Mouse (Mus musculus) neural tube, embryonic 14.5 days (tissue): ENCODE results near the gene Actr5. TPM values are rescaled to one million over a fixed set of nuclear protein-coding genes. Genes with fewer than 3 reads are reported as not detected.
A peak's percentile ranks its signal among the peaks of the same experiment; 100 is the strongest.

Experiments
- ATAC-seq: fragments of 200-750 bp; cut with Nextera tagmentation; 2 replicates; pipeline ENCODE4 v1.8.0; 2017; ENCODE audit warnings: low read depth, mild to moderate bottlenecking, moderate TSS enrichment, moderate library complexity
- H3K27ac ChIP-seq: fragments of 300-500 bp; sonication (generic); 2 replicates; pipeline ENCODE4 v1.5.1; 2014; ENCODE audit warnings: low read depth, mild to moderate bottlenecking, control low read depth, low read length, moderate library complexity, mixed read lengths
- H3K27me3 ChIP-seq: fragments of 300-500 bp; sonication (generic); 2 replicates; pipeline ENCODE4 v1.6.1; 2014; ENCODE audit warnings: low read length; ENCODE audit not compliant: control insufficient read depth, insufficient read depth
- H3K36me3 ChIP-seq: fragments of 300-500 bp; sonication (generic); 2 replicates; pipeline ENCODE4 v1.6.1; 2014; ENCODE audit warnings: low read length, mixed read lengths; ENCODE audit not compliant: control insufficient read depth, insufficient read depth
- H3K4me1 ChIP-seq: fragments of 300-500 bp; sonication (generic); 2 replicates; pipeline ENCODE4 v1.6.1; 2014; ENCODE audit warnings: low read length; ENCODE audit not compliant: control insufficient read depth, insufficient read depth
- H3K4me2 ChIP-seq: fragments of 300-500 bp; sonication (generic); 2 replicates; pipeline ENCODE4 v1.6.1; 2014; ENCODE audit warnings: mild to moderate bottlenecking, low read depth, low read length, control low read depth
- H3K4me3 ChIP-seq: fragments of 300-500 bp; sonication (generic); 2 replicates; pipeline ENCODE4 v1.5.1; 2014; ENCODE audit warnings: low read depth, low read length, control low read depth, mixed read lengths
- H3K9ac ChIP-seq: fragments of 300-500 bp; sonication (generic); replicated peaks from 2 replicates; pipeline ENCODE4 v1.6.1; 2014; ENCODE audit warnings: low read depth, mild to moderate bottlenecking, control low read depth, low read length, mixed read lengths
- H3K9me3 ChIP-seq: fragments of 300-500 bp; sonication (generic); 2 replicates; pipeline ENCODE4 v1.6.1; 2016; ENCODE audit warnings: low read length; ENCODE audit not compliant: control insufficient read depth
- WGBS: fragments of 180-500 bp; shearing (Covaris S2); extraction: QIAGEN DNeasy Blood & Tissue Kit; methylation state at CpG from one replicate; pipeline ENCODE4 v1.1.7; 2014; 5-methylcytosine and 5-hydroxymethylcytosine counted together
- polyA plus RNA-seq: library from polyadenylated mRNA; unstranded; fragments of >200 nt; fragmentation: Nextera tagmentation; extraction: Ambion mirVana; gene quantifications from 2 replicates; pipeline ENCODE4 v1.2.1, GENCODE M21; 2014

Actr5 gene
- polyA plus RNA-seq, 1 experiment from 2014 or later = 12.9 TPM

GRCm38 (mm10) chr2:158595577-158595976 is 29.1 kb upstream of the Actr5 start:
- Histone ChIP-seq H3K4me3 (no peak overlapping the region), H3K27ac (peak overlapping the region; percentile 52), H3K9me3 (no peaks in the 10 kb centered on the region), H3K4me1 (peaks cover 11% of the 10 kb centered on the region; the same call in 1 of the 2 replicates), H3K36me3 (no peaks in the 10 kb centered on the region), H3K27me3 (peaks cover 3% of the 10 kb centered on the region; the same call in 1 of the 2 replicates), H3K9ac (no peak overlapping the region), H3K4me2 (0 out of 2 replicates have a peak overlapping the region, but pooled peaks have one; percentile 12)
- ATAC-seq = peak; percentile 44; the same call in 1 of the 2 replicates
- 12% methylated on average over 7 of the region's 7 CpGs for WGBS

- Histone ChIP-seq H3K4me2 (no peak overlapping the region), H3K27ac (no peak overlapping the region), H3K27me3 (peaks cover 3% of the 10 kb centered on the region; the same call in 1 of the 2 replicates), H3K9me3 (no peaks in the 10 kb centered on the region), H3K4me1 (peaks cover 11% of the 10 kb centered on the region; the same call in 1 of the 2 replicates), H3K36me3 (no peaks in the 10 kb centered on the region), H3K4me3 (no peak overlapping the region), H3K9ac (no peak overlapping the region)
- no peak for ATAC-seq
- 52% methylated on average over 1 of the region's 1 CpGs for WGBS
Measured at GRCm38 (mm10) chr2:158596803-158597202, 27.9 kb upstream of the Actr5 start.

- Histone ChIP-seq H3K9me3 (no peaks in the 10 kb centered on the region), H3K4me2 (no peak overlapping the region), H3K27ac (peak overlapping the region; percentile 44; the same call in 1 of the 2 replicates), H3K36me3 (no peaks in the 10 kb centered on the region), H3K4me1 (peaks cover 12% of the 10 kb centered on the region), H3K9ac (no peak overlapping the region), H3K27me3 (peaks cover 3% of the 10 kb centered on the region), H3K4me3 (no peak overlapping the region)
- WGBS = 8% methylated on average over 3 of the region's 3 CpGs
- ATAC-seq = no peak
Measured at GRCm38 (mm10) chr2:158600517-158600916, 24.2 kb upstream of the Actr5 start.

GRCm38 (mm10) chr2:158601326-158601725 is 23.4 kb upstream of the Actr5 start:
- WGBS = 95% methylated on average over 1 of the region's 1 CpGs

GRCm38 (mm10) chr2:158602663-158603062 is 22.0 kb upstream of the Actr5 start:
- Histone ChIP-seq H3K9me3 (no peaks in the 10 kb centered on the region), H3K4me3 (no peak overlapping the region), H3K27me3 (peaks cover 3% of the 10 kb centered on the region), H3K27ac (0 out of 2 replicates have a peak overlapping the region, but pooled peaks have one; percentile 44), H3K4me1 (peaks cover 9% of the 10 kb centered on the region), H3K36me3 (no peaks in the 10 kb centered on the region), H3K9ac (0 out of 2 replicates have a peak overlapping the region, but pooled peaks have one; percentile 21), H3K4me2 (peak overlapping the region; percentile 23; the same call in 1 of the 2 replicates)
- ATAC-seq = peak; percentile 54; the same call in 1 of the 2 replicates
- 2% methylated on average over 15 of the region's 15 CpGs for WGBS

More at GRCm38 (mm10) chr2:158601326-158601725, 23.4 kb upstream of the Actr5 start:
- Histone ChIP-seq H3K4me2 (no peak overlapping the region), H3K4me3 (no peak overlapping the region), H3K9me3 (no peaks in the 10 kb centered on the region), H3K4me1 (peaks cover 9% of the 10 kb centered on the region), H3K36me3 (no peaks in the 10 kb centered on the region), H3K27me3 (peaks cover 3% of the 10 kb centered on the region), H3K9ac (no peak overlapping the region), H3K27ac (no peak overlapping the region)
- ATAC-seq = no peak

- H3K4me1 ChIP-seq = peaks cover 9% of the 10 kb centered on the region
- H3K4me2 ChIP-seq = peak overlapping the region; percentile 51
- no peaks in the 10 kb centered on the region for H3K36me3 ChIP-seq
- WGBS = 8% methylated on average over 4 of the region's 4 CpGs
- H3K27me3 ChIP-seq = peaks cover 20% of the 10 kb centered on the region
- H3K27ac ChIP-seq = peak overlapping the region; percentile 81
- H3K9ac ChIP-seq = peak overlapping the region; percentile 72
- H3K9me3 ChIP-seq = no peaks in the 10 kb centered on the region
- 0 out of 2 replicates have a peak, but pooled peaks have one; percentile 21 for ATAC-seq
- H3K4me3 ChIP-seq = peak overlapping the region; percentile 44
Measured at GRCm38 (mm10) chr2:158606511-158606964, 18.1 kb upstream of the Actr5 start.

DNA sequence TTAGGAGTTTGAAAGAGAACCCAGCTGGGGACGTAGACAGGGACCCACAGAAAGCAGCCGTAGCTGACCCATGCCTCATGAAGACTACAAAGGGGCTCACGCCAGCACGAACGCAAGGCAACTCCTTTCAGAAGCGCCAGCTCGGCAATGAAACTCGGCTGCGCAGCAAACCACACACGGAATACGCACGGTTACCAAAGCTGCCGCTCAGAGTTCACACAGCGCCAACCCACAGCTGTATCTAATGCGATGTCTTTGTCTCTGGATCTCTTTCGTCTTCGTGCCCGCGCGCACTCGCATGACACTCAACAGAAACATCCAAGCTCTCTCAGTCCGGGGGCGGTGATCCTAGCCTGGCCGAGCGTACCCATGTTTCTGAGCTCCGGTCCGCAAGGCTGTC is 15.0 kb upstream of the Actr5 start:
- under 1% methylated on average over 27 of the region's 27 CpGs for WGBS
- peaks cover 24% of the 10 kb centered on the region for H3K27me3 ChIP-seq

GRCm38 (mm10) chr2:158610488-158611325 is 14.0 kb upstream of the Actr5 start, which contains the start of gene Slc32a1:
Gene Slc32a1 (plus strand): TSS chr2:158610767.
- Histone ChIP-seq H3K9ac (peak within 1 kb of the TSS; percentile 72), H3K36me3 (no peaks in the 10 kb centered on the region), H3K27ac (peak within 1 kb of the TSS; percentile 81), H3K4me1 (no peaks in the 10 kb centered on the region), H3K4me3 (peak within 1 kb of the TSS; percentile 44), H3K27me3 (peaks cover 27% of the 10 kb centered on the region), H3K9me3 (no peaks in the 10 kb centered on the region), H3K4me2 (peak within 1 kb of the TSS; percentile 54)
- WGBS = under 1% methylated on average over 74 of the region's 77 CpGs
- ATAC-seq = peak; percentile 54

More for the DNA sequence above, 15.0 kb upstream of the Actr5 start:
- H3K9me3 ChIP-seq = no peaks in the 10 kb centered on the region
- peak overlapping the region; percentile 81 for H3K27ac ChIP-seq
- H3K4me2 ChIP-seq = peak overlapping the region; percentile 51
- peak overlapping the region; percentile 72 for H3K9ac ChIP-seq
- H3K4me1 ChIP-seq = no peaks in the 10 kb centered on the region
- ATAC-seq = no peak
- peak overlapping the region; percentile 44 for H3K4me3 ChIP-seq
- no peaks in the 10 kb centered on the region for H3K36me3 ChIP-seq

- peak overlapping the region; percentile 72 for H3K9ac ChIP-seq
Measured at GRCm38 (mm10) chr2:158611326-158611719, 13.4 kb upstream of the Actr5 start.

More at GRCm38 (mm10) chr2:158611326-158611719, 13.4 kb upstream of the Actr5 start:
- 1% methylated on average over 30 of the region's 30 CpGs for WGBS
- H3K4me1 ChIP-seq = no peaks in the 10 kb centered on the region
- no peak for ATAC-seq
- peak overlapping the region; percentile 81 for H3K27ac ChIP-seq
- H3K36me3 ChIP-seq = no peaks in the 10 kb centered on the region
- H3K4me3 ChIP-seq = peak overlapping the region; percentile 44
- peak overlapping the region; percentile 54 for H3K4me2 ChIP-seq
- no peaks in the 10 kb centered on the region for H3K9me3 ChIP-seq
- peaks cover 28% of the 10 kb centered on the region for H3K27me3 ChIP-seq
